Mouse (Mus musculus): Measurements from ENCODE around the gene Tsen2.
A peak's percentile ranks its signal among the peaks of the same experiment; 100 is the strongest.

DNA sequence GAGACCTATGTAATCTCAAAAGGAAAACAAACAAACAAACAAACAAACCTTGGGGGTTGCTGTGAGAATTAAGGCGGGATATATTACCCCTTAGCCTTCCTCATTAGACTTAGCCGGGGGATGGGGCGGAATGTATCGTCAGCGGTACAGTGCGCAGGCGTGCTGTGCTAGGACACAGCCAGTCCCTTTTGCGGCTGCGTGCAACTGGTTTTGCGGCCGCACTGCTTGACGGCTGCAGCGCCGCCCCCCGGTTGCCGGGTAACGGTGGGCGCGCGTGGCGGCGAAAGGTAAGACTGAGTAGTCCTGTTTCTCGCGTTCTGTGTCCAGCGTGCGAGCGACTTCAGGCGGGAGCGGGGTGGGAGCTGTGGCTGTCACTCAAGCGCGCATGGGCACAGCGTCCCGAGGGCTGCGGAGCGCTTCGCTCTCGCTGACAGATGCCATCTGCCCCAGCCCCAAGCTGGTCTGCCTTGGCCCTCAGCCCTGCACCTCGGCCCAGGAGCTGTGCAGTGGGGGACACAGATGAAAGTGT lies at the start of gene Tsen2:
- TF ChIP-seq CTCF (IDR thresholded peaks at IDR 0.05; ENCODE audit: extremely low read depth, insufficient read depth, low read length) (no peak), POLR2A (IDR thresholded peaks at IDR 0.05; ENCODE audit: extremely low read depth, insufficient read depth, low read length) (peak; percentile 81)
